Mouse (Mus musculus) limb, embryonic 13.5 days (tissue): Measurements from ENCODE around the gene Rhobtb1. TPM values are rescaled to one million over a fixed set of nuclear protein-coding genes. Genes with fewer than 3 reads are reported as not detected.
A peak's percentile ranks its signal among the peaks of the same experiment; 100 is the strongest.

ENCODE experiments used
- ATAC-seq: fragments of 200-750 bp; cut with Nextera tagmentation; 2 replicates; pipeline ENCODE4 v1.8.0; 2017; ENCODE audit warnings: low read depth, moderate number of reproducible peaks, moderate TSS enrichment; ENCODE audit not compliant: low FRiP score
- H3K27ac ChIP-seq: fragments of 300-500 bp; sonication (generic); 2 replicates; pipeline ENCODE4 v1.5.1; 2015; ENCODE audit warnings: inconsistent platforms, mild to moderate bottlenecking, moderate library complexity
- H3K27me3 ChIP-seq: fragments of 300-500 bp; sonication (generic); 2 replicates; pipeline ENCODE4 v1.6.1; 2015; ENCODE audit warnings: mild to moderate bottlenecking, inconsistent platforms
- H3K36me3 ChIP-seq: fragments of 300-500 bp; sonication (generic); 2 replicates; pipeline ENCODE4 v1.6.1; 2015; ENCODE audit warnings: inconsistent platforms, mild to moderate bottlenecking, moderate library complexity
- H3K4me1 ChIP-seq: fragments of 300-500 bp; sonication (generic); 2 replicates; pipeline ENCODE4 v1.6.1; 2015; ENCODE audit warnings: inconsistent platforms
- H3K4me2 ChIP-seq: fragments of 300-500 bp; sonication (generic); replicated peaks from 2 replicates; pipeline ENCODE4 v1.6.1; 2015; ENCODE audit warnings: inconsistent platforms, mild to moderate bottlenecking, moderate library complexity
- H3K4me3 ChIP-seq: fragments of 300-500 bp; sonication (generic); 2 replicates; pipeline ENCODE4 v1.5.1; 2015; ENCODE audit warnings: moderate library complexity, mild to moderate bottlenecking, inconsistent platforms
- H3K9ac ChIP-seq: fragments of 300-500 bp; sonication (generic); 2 replicates; pipeline ENCODE4 v1.6.1; 2015; ENCODE audit warnings: mild to moderate bottlenecking, inconsistent platforms
- H3K9me3 ChIP-seq: fragments of 300-500 bp; sonication (generic); 2 replicates; pipeline ENCODE4 v1.6.1; 2016; ENCODE audit warnings: inconsistent platforms
- WGBS: fragments of 180-500 bp; shearing (Covaris S2); methylation state at CpG from one replicate; pipeline ENCODE4 v1.1.7; 2015; 5-methylcytosine and 5-hydroxymethylcytosine counted together
- polyA plus RNA-seq: library from polyadenylated mRNA; unstranded; fragments of >200 nt; fragmentation: Nextera tagmentation; extraction: Ambion mirVana; gene quantifications from 2 replicates; pipeline ENCODE4 v1.2.1, GENCODE M21; 2015

The Rhobtb1 gene
- polyA plus RNA-seq, 1 experiment from 2014 or later: 36.7 TPM

- Histone ChIP-seq H3K9me3 (peaks cover 3% of the 10 kb centered on the region; the same call in 1 of the 2 replicates), H3K4me3 (peak within 1 kb of the TSS; percentile 78), H3K27me3 (no peaks in the 10 kb centered on the region), H3K27ac (peak within 1 kb of the TSS; percentile 99), H3K36me3 (peaks cover 29% of the 10 kb centered on the region), H3K4me2 (peak within 1 kb of the TSS; percentile 86), H3K9ac (peak within 1 kb of the TSS; percentile 93), H3K4me1 (peaks cover 15% of the 10 kb centered on the region)
- peak; percentile 88 for ATAC-seq
- WGBS: under 1% methylated on average over 84 of the region's 84 CpGs
Measured at GRCm38 (mm10) chr10:69212542-69213440, 61.6 kb downstream of the Rhobtb1 start, which contains the start of gene A930033H14Rik. TSS of gene A930033H14Rik (minus strand) at chr10:69213098.

GRCm38 (mm10) chr10:69213451-69213877 lies 62.2 kb downstream of the Rhobtb1 start:
- Histone ChIP-seq H3K4me3 (peak overlapping the region; percentile 78), H3K27me3 (no peaks in the 10 kb centered on the region), H3K4me2 (peak overlapping the region; percentile 86), H3K36me3 (peaks cover 36% of the 10 kb centered on the region), H3K9me3 (peaks cover 3% of the 10 kb centered on the region; the same call in 1 of the 2 replicates), H3K4me1 (peaks cover 15% of the 10 kb centered on the region), H3K9ac (peak overlapping the region; percentile 93), H3K27ac (peak overlapping the region; percentile 99)
- WGBS: under 1% methylated on average over 21 of the region's 21 CpGs
- peak; percentile 22; the same call in 1 of the 2 replicates for ATAC-seq

GRCm38 (mm10) chr10:69213986-69214385 lies 62.8 kb downstream of the Rhobtb1 start:
- Histone ChIP-seq H3K36me3 (peaks cover 41% of the 10 kb centered on the region), H3K9ac (peak overlapping the region; percentile 93), H3K27me3 (no peaks in the 10 kb centered on the region), H3K4me3 (peak overlapping the region; percentile 78), H3K27ac (peak overlapping the region; percentile 99), H3K4me2 (peak overlapping the region; percentile 86), H3K4me1 (peaks cover 15% of the 10 kb centered on the region), H3K9me3 (peaks cover 3% of the 10 kb centered on the region; the same call in 1 of the 2 replicates)
- ATAC-seq: no peak
- WGBS: 31% methylated on average over 5 of the region's 5 CpGs

- no peak for ATAC-seq
- peaks cover 48% of the 10 kb centered on the region for H3K36me3 ChIP-seq
Measured at GRCm38 (mm10) chr10:69217127-69217690, 66.0 kb downstream of the Rhobtb1 start.

GRCm38 (mm10) chr10:69218458-69219288 lies 67.4 kb downstream of the Rhobtb1 start:
- H3K27me3 ChIP-seq: no peaks in the 10 kb centered on the region
- WGBS: 90% methylated on average over 14 of the region's 14 CpGs
- H3K9me3 ChIP-seq: peaks cover 3% of the 10 kb centered on the region; the same call in 1 of the 2 replicates
- H3K4me2 ChIP-seq: no peak overlapping the region
- no peak overlapping the region for H3K27ac ChIP-seq
- H3K36me3 ChIP-seq: peaks cover 60% of the 10 kb centered on the region
- H3K4me1 ChIP-seq: peaks cover 17% of the 10 kb centered on the region
- no peak overlapping the region for H3K4me3 ChIP-seq
- H3K9ac ChIP-seq: no peak overlapping the region
- ATAC-seq: no peak

More at GRCm38 (mm10) chr10:69217127-69217690, 66.0 kb downstream of the Rhobtb1 start:
- Histone ChIP-seq H3K4me3 (no peak overlapping the region), H3K4me2 (no peak overlapping the region), H3K4me1 (peaks cover 17% of the 10 kb centered on the region), H3K9ac (no peak overlapping the region), H3K27ac (no peak overlapping the region), H3K27me3 (no peaks in the 10 kb centered on the region), H3K9me3 (peaks cover 3% of the 10 kb centered on the region; the same call in 1 of the 2 replicates)
- 88% methylated on average over 4 of the region's 4 CpGs for WGBS

- Histone ChIP-seq H3K9ac (no peak overlapping the region), H3K27ac (no peak overlapping the region), H3K27me3 (no peaks in the 10 kb centered on the region), H3K4me3 (no peak overlapping the region), H3K36me3 (peaks cover 66% of the 10 kb centered on the region), H3K4me2 (no peak overlapping the region), H3K9me3 (peaks cover 3% of the 10 kb centered on the region; the same call in 1 of the 2 replicates), H3K4me1 (peaks cover 11% of the 10 kb centered on the region)
- WGBS: 86% methylated on average over 2 of the region's 2 CpGs
- ATAC-seq: no peak
Measured at GRCm38 (mm10) chr10:69219289-69219626, 68.0 kb downstream of the Rhobtb1 start.

- H3K9me3 ChIP-seq: peaks cover 3% of the 10 kb centered on the region; the same call in 1 of the 2 replicates
- ATAC-seq: no peak
- no peaks in the 10 kb centered on the region for H3K27me3 ChIP-seq
- H3K4me2 ChIP-seq: no peak overlapping the region
- no peak overlapping the region; the same call in 1 of the 2 replicates for H3K27ac ChIP-seq
- H3K9ac ChIP-seq: no peak overlapping the region
- peaks cover 76% of the 10 kb centered on the region for H3K36me3 ChIP-seq
- WGBS: 71% methylated on average over 6 of the region's 6 CpGs
- H3K4me1 ChIP-seq: peaks cover 10% of the 10 kb centered on the region; the same call in 1 of the 2 replicates
- H3K4me3 ChIP-seq: no peak overlapping the region
Measured at GRCm38 (mm10) chr10:69220296-69220695, 69.1 kb downstream of the Rhobtb1 start.

- WGBS: 90% methylated on average over 9 of the region's 9 CpGs
- Histone ChIP-seq H3K36me3 (peaks cover 76% of the 10 kb centered on the region), H3K4me1 (peaks cover 10% of the 10 kb centered on the region; the same call in 1 of the 2 replicates), H3K9ac (no peak overlapping the region), H3K9me3 (peaks cover 3% of the 10 kb centered on the region; the same call in 1 of the 2 replicates), H3K4me3 (no peak overlapping the region), H3K27ac (no peak overlapping the region), H3K4me2 (no peak overlapping the region), H3K27me3 (no peaks in the 10 kb centered on the region)
- ATAC-seq: no peak
Measured at GRCm38 (mm10) chr10:69221148-69221547, 69.9 kb downstream of the Rhobtb1 start.

- Histone ChIP-seq H3K4me1 (peaks cover 10% of the 10 kb centered on the region; the same call in 1 of the 2 replicates), H3K4me3 (no peak overlapping the region), H3K27me3 (no peaks in the 10 kb centered on the region), H3K4me2 (no peak overlapping the region), H3K36me3 (peaks cover 71% of the 10 kb centered on the region), H3K9ac (no peak overlapping the region), H3K27ac (no peak overlapping the region), H3K9me3 (no peaks in the 10 kb centered on the region)
- no peak for ATAC-seq
- 90% methylated on average over 3 of the region's 3 CpGs for WGBS
Measured at GRCm38 (mm10) chr10:69221955-69222354, 70.7 kb downstream of the Rhobtb1 start.

GRCm38 (mm10) chr10:69223232-69223631 lies 72.0 kb downstream of the Rhobtb1 start:
- Histone ChIP-seq H3K9me3 (no peaks in the 10 kb centered on the region), H3K4me3 (no peak overlapping the region), H3K27me3 (no peaks in the 10 kb centered on the region), H3K9ac (no peak overlapping the region), H3K4me1 (peaks cover 10% of the 10 kb centered on the region; the same call in 1 of the 2 replicates), H3K27ac (no peak overlapping the region), H3K4me2 (no peak overlapping the region), H3K36me3 (peaks cover 64% of the 10 kb centered on the region)
- ATAC-seq: no peak
- WGBS: 96% methylated on average over 4 of the region's 4 CpGs

GRCm38 (mm10) chr10:69224276-69224675 lies 73.0 kb downstream of the Rhobtb1 start:
- Histone ChIP-seq H3K36me3 (peaks cover 59% of the 10 kb centered on the region), H3K9ac (no peak overlapping the region), H3K4me3 (no peak overlapping the region), H3K9me3 (no peaks in the 10 kb centered on the region), H3K27me3 (no peaks in the 10 kb centered on the region), H3K4me2 (no peak overlapping the region), H3K27ac (no peak overlapping the region), H3K4me1 (peaks cover 8% of the 10 kb centered on the region; the same call in 1 of the 2 replicates)
- no peak for ATAC-seq
- 79% methylated on average over 7 of the region's 7 CpGs for WGBS
